Comparison of ENCODE assay signal across 11 mouse cellular contexts in genomic region chr12:70812176-70812575, GRCm38 (mm10). TPM values are rescaled to one million over a fixed set of nuclear protein-coding genes. Genes with fewer than 3 reads are reported as not detected.
DNase-seq lines count a peak whose midpoint lies in the region; ATAC-seq lines count a peak whose summit lies in the region.
"Had no signal": no experiment of that assay in that cellular context is flagged by ENCODE, and none has a peak within 500 bp of the region (broad histone marks: within the 10 kb centered on the region; RNA-seq: fewer than 3 reads in every experiment).

No protein-coding gene starts in this region.

- H3K4me1 ChIP-seq in heart, embryonic 15.5 days (replicated peaks): peaks cover 22% of the 10 kb centered on the region
- peaks cover 21% of the 10 kb centered on the region for H3K4me1 ChIP-seq in lung, embryonic 15.5 days
- peaks cover 9% of the 10 kb centered on the region; the same call in 1 of the 2 replicates for H3K4me1 ChIP-seq in limb, embryonic 10.5 days
- H3K4me1 ChIP-seq in hindbrain, embryonic 12.5 days: no peaks in the 10 kb centered on the region
- H3K4me1 ChIP-seq: neural tube, embryonic 13.5 days had no signal

- DNase-seq in gastrocnemius, adult 18-20 months (ENCODE audit: low spot score): peak; percentile 80
- no peak for DNase-seq in gastrocnemius, postnatal 4 days (ENCODE audit: low spot score in 2 of 2)
- DNase-seq in cerebellum, adult 11-12 months: peak; percentile 71
- no peak for DNase-seq in limb, embryonic 10.5 days (ENCODE audit: low spot score)
- no peak for DNase-seq in adrenal gland, postnatal 14 days
- DNase-seq: B cell, adult 2 months had no signal

- WGBS in heart, embryonic 15.5 days: 29% methylated on average over 6 of the region's 6 CpGs
- WGBS in lung, embryonic 15.5 days: 31% methylated on average over 6 of the region's 6 CpGs
- WGBS in limb, embryonic 10.5 days: 88% methylated on average over 6 of the region's 6 CpGs
- WGBS in hindbrain, embryonic 12.5 days: 64% methylated on average over 6 of the region's 6 CpGs

- H3K27me3 ChIP-seq in heart, embryonic 15.5 days: no peaks in the 10 kb centered on the region
- no peaks in the 10 kb centered on the region for H3K27me3 ChIP-seq in lung, embryonic 15.5 days
- H3K27me3 ChIP-seq in limb, embryonic 10.5 days (ENCODE audit: low read depth, poor library complexity, severe bottlenecking): no peaks in the 10 kb centered on the region
- H3K27me3 ChIP-seq in hindbrain, embryonic 12.5 days: no peaks in the 10 kb centered on the region
- H3K27me3 ChIP-seq: neural tube, embryonic 13.5 days had no signal

- peak; percentile 91 for ATAC-seq in heart, embryonic 15.5 days (replicated peaks; ENCODE audit: insufficient number of reproducible peaks, insufficient read depth, low FRiP score, low read depth)
- ATAC-seq in lung, embryonic 15.5 days (ENCODE audit: borderline replicate concordance, extremely low read depth, low FRiP score, low TSS enrichment): peak; percentile 88; the same call in 1 of the 2 replicates
- no peak for ATAC-seq in hindbrain, embryonic 12.5 days (ENCODE audit: low FRiP score)

- H3K9me3 ChIP-seq in heart, embryonic 15.5 days (replicated peaks): no peaks in the 10 kb centered on the region
- no peaks in the 10 kb centered on the region for H3K9me3 ChIP-seq in lung, embryonic 15.5 days
- no peaks in the 10 kb centered on the region for H3K9me3 ChIP-seq in limb, embryonic 10.5 days (replicated peaks)
- H3K9me3 ChIP-seq in hindbrain, embryonic 12.5 days (replicated peaks): no peaks in the 10 kb centered on the region
- H3K9me3 ChIP-seq: neural tube, embryonic 13.5 days had no signal

- peak overlapping the region; percentile 89 for H3K27ac ChIP-seq in heart, embryonic 15.5 days
- H3K27ac ChIP-seq in lung, embryonic 15.5 days: peak overlapping the region; percentile 15
- H3K27ac ChIP-seq in limb, embryonic 10.5 days: no peak overlapping the region
- H3K27ac ChIP-seq in hindbrain, embryonic 12.5 days: no peak overlapping the region
- H3K27ac ChIP-seq: macrophage; neural tube, embryonic 13.5 days had no signal

- H3K36me3 ChIP-seq in heart, embryonic 15.5 days: no peaks in the 10 kb centered on the region
- no peaks in the 10 kb centered on the region for H3K36me3 ChIP-seq in lung, embryonic 15.5 days
- no peaks in the 10 kb centered on the region for H3K36me3 ChIP-seq in limb, embryonic 10.5 days
- no peaks in the 10 kb centered on the region for H3K36me3 ChIP-seq in hindbrain, embryonic 12.5 days
- H3K36me3 ChIP-seq: neural tube, embryonic 13.5 days had no signal

- no peak overlapping the region for H3K9ac ChIP-seq in heart, embryonic 15.5 days
- H3K9ac ChIP-seq in lung, embryonic 15.5 days: no peak overlapping the region
- no peak overlapping the region for H3K9ac ChIP-seq in hindbrain, embryonic 12.5 days
- H3K9ac ChIP-seq: neural tube, embryonic 13.5 days had no signal

- no peak overlapping the region for H3K4me3 ChIP-seq in heart, embryonic 15.5 days
- no peak overlapping the region for H3K4me3 ChIP-seq in lung, embryonic 15.5 days
- H3K4me3 ChIP-seq in limb, embryonic 10.5 days: no peak overlapping the region
- H3K4me3 ChIP-seq in hindbrain, embryonic 12.5 days: no peak overlapping the region
- H3K4me3 ChIP-seq: neural tube, embryonic 13.5 days had no signal

- H3K4me2 ChIP-seq in heart, embryonic 15.5 days: no peak overlapping the region
- H3K4me2 ChIP-seq in lung, embryonic 15.5 days: no peak overlapping the region
- no peak overlapping the region for H3K4me2 ChIP-seq in hindbrain, embryonic 12.5 days (replicated peaks)
- H3K4me2 ChIP-seq: neural tube, embryonic 13.5 days had no signal

RNA-seq across cellular contexts. Expression of gene Frmd6, which starts 13.1 kb away (rescaled TPM):
- 10 to 100 TPM; 10.2 to 18.8 TPM for total RNA-seq in gastrocnemius, adult 18-20 months (2021)
- 10 to 100 TPM; 50.2 to 54.1 TPM for total RNA-seq in gastrocnemius, postnatal 4 days (2021)
- 23.0 and 26.0 TPM in 2 replicates for polyA plus RNA-seq in heart, embryonic 15.5 days (2015; fragmentation: Nextera tagmentation; extraction: Ambion mirVana)
- 33.5 and 34.9 TPM in 2 replicates for polyA plus RNA-seq in lung, embryonic 15.5 days (2015; fragmentation: Nextera tagmentation; extraction: Ambion mirVana)
- polyA plus RNA-seq in limb, embryonic 10.5 days (2016; fragmentation: Nextera tagmentation; extraction: Ambion mirVana): 47.9 and 55.6 TPM in 2 replicates
- 44.9 and 45.1 TPM in 2 replicates for total RNA-seq in adrenal gland, postnatal 14 days (2021)
- 28.2 and 33.3 TPM in 2 replicates for polyA plus RNA-seq in hindbrain, embryonic 12.5 days (2016; fragmentation: Nextera tagmentation; extraction: Ambion mirVana)

Comparison
In these comparisons a context has a peak if more than half of its experiments do, and no peak if none do; other contexts are left out.
1. DNase-seq: peak in gastrocnemius, adult 18-20 months (single experiment) and cerebellum, adult 11-12 months (single experiment); none in gastrocnemius, postnatal 4 days (0 of 2), limb, embryonic 10.5 days (single experiment) and adrenal gland, postnatal 14 days (single experiment).
2. H3K27ac ChIP-seq: peak in heart, embryonic 15.5 days (single experiment) and lung, embryonic 15.5 days (single experiment); none in limb, embryonic 10.5 days (single experiment) and hindbrain, embryonic 12.5 days (single experiment).